Mouse (Mus musculus) hindbrain, embryonic 11.5 days (tissue): ENCODE measurements around the gene Ssbp4. TPM values are rescaled to one million over a fixed set of nuclear protein-coding genes. Genes with fewer than 3 reads are reported as not detected.
"Not testable (repeated sequence)": the region's sequence is repeated elsewhere in the genome, so short reads cannot be mapped to it uniquely, and the experiment has no call there.

Source experiments
- ATAC-seq: fragments of 200-750 bp; cut with Nextera tagmentation; 2 replicates; pipeline ENCODE4 v1.8.0; 2017; ENCODE audit warnings: mild to moderate bottlenecking, moderate TSS enrichment, moderate library complexity; ENCODE audit not compliant: low FRiP score
- DNase-seq: peaks from one replicate; pipeline ENCODE4 v3.0.0-alpha.2; 2015; ENCODE audit warnings: low spot score
- H3K27ac ChIP-seq: fragments of 300-500 bp; sonication (generic); 2 replicates; pipeline ENCODE4 v1.5.1; 2014; ENCODE audit warnings: mild to moderate bottlenecking, low read depth, low read length
- H3K27me3 ChIP-seq: fragments of 300-500 bp; sonication (generic); 2 replicates; pipeline ENCODE4 v1.6.1; 2014; ENCODE audit warnings: mild to moderate bottlenecking, low read length, moderate library complexity, mixed read lengths; ENCODE audit not compliant: control insufficient read depth, insufficient read depth
- H3K36me3 ChIP-seq: fragments of 300-500 bp; sonication (generic); 2 replicates; pipeline ENCODE4 v1.6.1; 2014; ENCODE audit warnings: mild to moderate bottlenecking, low read length, moderate library complexity, mixed read lengths; ENCODE audit not compliant: control insufficient read depth, insufficient read depth
- H3K4me1 ChIP-seq: fragments of 300-500 bp; sonication (generic); replicated peaks from 2 replicates; pipeline ENCODE4 v1.6.1; 2014; ENCODE audit warnings: low read length, mixed read lengths; ENCODE audit not compliant: control insufficient read depth, insufficient read depth
- H3K4me2 ChIP-seq: fragments of 300-500 bp; sonication (generic); replicated peaks from 2 replicates; pipeline ENCODE4 v1.6.1; 2014; ENCODE audit warnings: mild to moderate bottlenecking, low read depth, low read length
- H3K4me3 ChIP-seq: fragments of 300-500 bp; sonication (generic); 2 replicates; pipeline ENCODE4 v1.5.1; 2014; ENCODE audit warnings: low read depth, low read length
- H3K9ac ChIP-seq: fragments of 300-500 bp; sonication (generic); 2 replicates; pipeline ENCODE4 v1.6.1; 2014; ENCODE audit warnings: low read depth, low read length
- H3K9me3 ChIP-seq: fragments of 300-500 bp; sonication (generic); 2 replicates; pipeline ENCODE4 v1.6.1; 2016; ENCODE audit warnings: low read length; ENCODE audit not compliant: control insufficient read depth
- WGBS: fragments of 180-500 bp; shearing (Covaris S2); extraction: QIAGEN DNeasy Blood & Tissue Kit; methylation state at CpG from one replicate; pipeline ENCODE4 v1.1.7; 2014; 5-methylcytosine and 5-hydroxymethylcytosine counted together
- polyA plus RNA-seq: library from polyadenylated mRNA; unstranded; fragments of >200 nt; fragmentation: Nextera tagmentation; extraction: Ambion mirVana; gene quantifications from 2 replicates; pipeline ENCODE4 v1.2.1, GENCODE M21; 2014

Ssbp4 gene
- polyA plus RNA-seq, 1 experiment from 2014 or later, result 126 TPM

DNA sequence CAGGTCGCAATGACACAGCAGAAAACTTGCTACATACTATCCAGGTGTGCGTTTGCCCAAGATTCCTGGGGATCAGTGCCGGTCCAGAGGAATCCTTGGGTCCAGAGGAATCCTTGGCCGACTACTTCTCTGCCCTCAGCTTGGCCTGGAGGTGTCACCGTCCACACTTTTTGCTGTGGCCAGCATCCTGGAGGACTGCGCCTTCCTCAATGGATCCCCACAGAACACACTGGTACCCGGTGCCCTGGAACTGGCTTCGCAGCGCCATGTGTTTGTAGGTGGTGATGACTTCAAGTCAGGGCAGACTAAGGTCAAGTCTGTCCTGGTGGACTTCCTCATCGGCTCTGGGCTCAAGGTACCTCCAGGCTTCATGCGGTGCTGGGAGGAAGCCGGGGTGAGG is 12.9 kb downstream of the Ssbp4 start:
- H3K27ac ChIP-seq, result no peak overlapping the region
- 0 out of 2 replicates have a peak, but pooled peaks cover 2% of the 10 kb centered on the region for H3K36me3 ChIP-seq
- no peak for ATAC-seq
- peaks cover 10% of the 10 kb centered on the region; the same call in 1 of the 2 replicates for H3K27me3 ChIP-seq
- H3K4me3 ChIP-seq, result no peak overlapping the region
- 92% methylated on average over 12 of the region's 12 CpGs for WGBS
- H3K9me3 ChIP-seq, result no peaks in the 10 kb centered on the region
- peaks cover 36% of the 10 kb centered on the region for H3K4me1 ChIP-seq
- H3K4me2 ChIP-seq, result peak overlapping the region; percentile 99; the same call in 1 of the 2 replicates
- no peak for DNase-seq
- no peak overlapping the region for H3K9ac ChIP-seq

DNA sequence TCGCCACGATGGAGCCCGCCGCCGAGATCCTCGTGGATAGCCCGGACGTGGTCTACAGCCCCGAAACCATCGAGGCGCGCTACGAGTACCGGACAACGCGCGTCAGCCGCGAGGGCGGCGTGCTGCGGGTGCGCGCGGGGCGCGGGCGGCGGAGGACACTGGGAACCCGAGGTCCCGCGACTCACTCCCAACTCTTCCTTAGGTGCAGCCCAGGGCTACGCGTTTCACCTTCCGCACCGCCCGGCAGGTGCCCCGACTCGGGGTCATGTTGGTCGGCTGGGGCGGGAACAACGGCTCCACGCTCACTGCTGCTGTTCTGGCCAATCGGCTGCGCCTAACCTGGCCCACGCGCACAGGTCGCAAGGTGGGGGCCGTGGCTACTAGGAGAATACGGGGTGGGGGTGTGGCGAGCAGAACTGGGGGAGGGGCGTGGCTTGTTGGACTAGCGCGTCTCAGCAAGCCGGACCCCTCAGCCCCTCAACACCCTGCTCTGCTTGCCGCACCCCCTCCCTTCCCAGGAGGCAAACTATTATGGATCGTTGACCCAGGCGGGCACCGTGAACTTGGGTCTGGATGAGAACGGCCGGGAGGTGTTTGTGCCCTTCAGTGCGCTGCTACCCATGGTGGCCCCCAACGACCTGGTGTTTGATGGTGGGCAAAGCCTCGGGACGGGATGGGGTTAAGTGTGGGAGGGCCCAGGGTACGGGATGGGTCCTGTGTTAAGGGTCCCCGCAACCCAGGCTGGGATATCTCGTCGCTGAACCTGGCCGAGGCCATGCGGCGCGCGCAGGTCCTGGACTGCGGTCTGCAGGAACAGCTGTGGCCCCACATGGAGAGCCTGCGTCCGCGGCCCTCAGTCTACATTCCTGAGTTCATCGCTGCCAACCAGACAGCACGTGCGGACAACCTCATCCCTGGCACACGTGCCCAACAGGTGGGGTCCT is 13.8 kb downstream of the Ssbp4 start:
- H3K36me3 ChIP-seq, result 0 out of 2 replicates have a peak, but pooled peaks cover 2% of the 10 kb centered on the region
- H3K9me3 ChIP-seq, result no peaks in the 10 kb centered on the region
- H3K9ac ChIP-seq, result peak overlapping the region; percentile 64
- ATAC-seq (peak; percentile 23), DNase-seq (peak; percentile 56)
- WGBS, result 9% methylated on average over 82 of the region's 82 CpGs
- peak overlapping the region; percentile 99 for H3K4me2 ChIP-seq
- H3K27ac ChIP-seq, result peak overlapping the region; percentile 71; the same call in 1 of the 2 replicates
- H3K27me3 ChIP-seq, result peaks cover 10% of the 10 kb centered on the region; the same call in 1 of the 2 replicates
- H3K4me3 ChIP-seq, result peak overlapping the region; percentile 48
- peaks cover 27% of the 10 kb centered on the region for H3K4me1 ChIP-seq

DNA sequence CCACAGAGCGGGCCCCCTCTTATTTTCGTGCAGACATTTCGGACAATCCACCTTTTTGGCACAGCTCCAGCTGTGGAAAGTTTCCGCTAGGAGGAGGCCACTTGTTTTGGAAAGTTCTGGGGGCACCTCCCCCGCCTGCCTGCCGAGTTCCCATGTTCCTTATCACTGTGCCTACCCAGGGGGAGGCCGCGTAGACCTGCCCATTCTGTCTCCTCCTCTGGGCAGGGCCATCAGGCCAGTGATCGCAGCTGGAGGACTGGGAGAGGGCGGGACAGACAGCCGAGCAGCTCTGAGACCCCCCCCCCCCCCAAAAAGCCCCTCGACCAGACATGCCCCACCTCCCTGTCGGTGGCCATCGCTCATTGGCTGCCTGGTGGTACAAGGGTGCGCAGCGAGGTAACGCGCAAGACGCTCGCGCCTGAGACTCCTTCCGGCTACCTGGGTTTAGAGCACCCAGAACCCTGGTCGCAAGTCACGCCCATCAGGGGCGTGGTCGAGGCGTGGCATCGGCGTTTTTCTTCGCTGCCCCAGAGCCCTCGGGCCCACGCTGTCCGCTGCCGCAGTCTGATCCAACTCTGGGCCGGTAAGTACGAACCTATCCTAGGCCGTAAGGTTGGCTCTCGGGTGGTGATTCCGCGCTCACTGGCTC is 14.6 kb downstream of the Ssbp4 start, which contains the start of gene Isyna1:
Gene Isyna1, plus strand, starts transcription at position 413 of the 649 bp plus-strand sequence.
- peak within 1 kb of the TSS; percentile 64 for H3K9ac ChIP-seq
- under 1% methylated on average over 37 of the region's 40 CpGs for WGBS
- peak within 1 kb of the TSS; percentile 99 for H3K4me2 ChIP-seq
- H3K4me1 ChIP-seq, result peaks cover 22% of the 10 kb centered on the region
- 0 out of 2 replicates have a peak, but pooled peaks cover 2% of the 10 kb centered on the region for H3K36me3 ChIP-seq
- ATAC-seq (peak; percentile 78), DNase-seq (peak; percentile 95)
- no peaks in the 10 kb centered on the region for H3K9me3 ChIP-seq
- peak within 1 kb of the TSS; percentile 71 for H3K27ac ChIP-seq
- peak within 1 kb of the TSS; percentile 48 for H3K4me3 ChIP-seq
- H3K27me3 ChIP-seq, result peaks cover 8% of the 10 kb centered on the region; the same call in 1 of the 2 replicates

DNA sequence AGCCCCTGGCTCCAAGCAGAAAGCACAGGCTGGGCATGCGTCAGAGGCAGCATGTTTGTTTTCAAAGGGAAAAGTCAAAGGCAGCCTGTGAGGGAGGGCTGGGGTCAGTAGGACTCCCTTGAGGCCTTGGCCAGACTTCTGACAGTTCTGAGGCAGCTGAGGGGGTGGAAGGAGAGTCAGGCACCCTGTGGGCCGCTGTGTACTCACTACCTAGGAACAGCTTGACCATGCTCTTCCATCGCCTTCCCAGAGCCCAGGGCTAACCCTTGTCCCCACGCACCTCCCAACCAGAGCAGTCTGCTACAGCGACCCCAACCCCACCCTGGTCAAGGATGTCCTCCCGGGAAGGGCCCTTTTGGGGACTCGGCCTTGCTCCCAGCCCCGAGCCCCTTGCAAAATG is 15.5 kb downstream of the Ssbp4 start:
- DNase-seq (no peak), ATAC-seq (no peak)
- Histone ChIP-seq H3K4me2 (no peak overlapping the region), H3K4me1 (peaks cover 14% of the 10 kb centered on the region), H3K36me3 (0 out of 2 replicates have a peak, but pooled peaks cover 2% of the 10 kb centered on the region), H3K27me3 (peaks cover 8% of the 10 kb centered on the region; the same call in 1 of the 2 replicates), H3K9ac (no peak overlapping the region), H3K4me3 (no peak overlapping the region), H3K9me3 (no peaks in the 10 kb centered on the region), H3K27ac (no peak overlapping the region)
- WGBS, result 47% methylated on average over 8 of the region's 8 CpGs

DNA sequence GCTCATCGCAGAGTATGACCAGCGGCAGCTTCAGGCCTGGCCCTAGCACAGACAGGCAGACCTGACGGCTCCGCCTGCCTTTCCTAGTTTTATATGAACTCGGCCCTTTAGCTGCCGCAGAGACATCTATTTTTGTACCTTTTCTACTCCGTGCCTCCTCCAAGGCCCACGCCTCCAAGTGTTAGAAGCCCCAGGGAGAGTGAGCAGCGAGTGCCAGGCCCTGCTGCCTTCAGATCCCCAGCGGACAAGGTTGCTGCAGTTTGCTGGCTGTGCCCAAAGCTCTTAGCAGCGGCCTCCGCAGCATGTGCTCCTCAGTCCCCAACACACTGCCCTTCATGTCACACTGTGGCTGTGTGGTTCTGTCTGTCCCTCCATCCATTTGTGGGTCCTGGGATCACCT is 17.1 kb downstream of the Ssbp4 start:
- Histone ChIP-seq H3K4me2 (no peak overlapping the region), H3K36me3 (no peaks in the 10 kb centered on the region), H3K4me3 (no peak overlapping the region), H3K4me1 (peaks cover 7% of the 10 kb centered on the region), H3K27me3 (peaks cover 2% of the 10 kb centered on the region; the same call in 1 of the 2 replicates), H3K9me3 (no peaks in the 10 kb centered on the region), H3K9ac (no peak overlapping the region), H3K27ac (no peak overlapping the region)
- ATAC-seq (no peak), DNase-seq (no peak)
- WGBS, result 89% methylated on average over 12 of the region's 12 CpGs

DNA sequence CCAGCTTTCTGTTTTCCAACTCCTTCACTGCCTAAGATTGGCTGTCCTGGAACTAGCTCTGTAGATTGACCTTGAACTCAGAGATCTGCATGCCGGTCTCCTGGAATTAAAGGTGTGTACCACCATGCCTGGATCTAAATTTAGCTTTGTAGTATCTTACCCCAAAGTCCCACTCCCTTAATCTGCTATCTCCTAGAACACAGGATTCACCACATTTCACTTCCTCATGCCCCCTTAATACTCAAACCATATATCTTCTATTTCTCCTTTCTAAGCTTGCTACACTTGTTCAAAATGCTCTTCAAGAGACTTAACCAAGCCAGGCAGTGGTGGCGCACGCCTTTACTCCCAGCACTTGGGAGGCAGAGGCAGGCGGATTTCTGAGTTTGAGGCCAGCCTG is 20.7 kb downstream of the Ssbp4 start:
- H3K9me3 ChIP-seq, H3K4me1 ChIP-seq, H3K4me3 ChIP-seq, H3K27ac ChIP-seq, ATAC-seq, H3K36me3 ChIP-seq, H3K9ac ChIP-seq, DNase-seq, H3K27me3 ChIP-seq, H3K4me2 ChIP-seq: not testable (repeated sequence)
- WGBS, result 94% methylated on average over 4 of the region's 4 CpGs

DNA sequence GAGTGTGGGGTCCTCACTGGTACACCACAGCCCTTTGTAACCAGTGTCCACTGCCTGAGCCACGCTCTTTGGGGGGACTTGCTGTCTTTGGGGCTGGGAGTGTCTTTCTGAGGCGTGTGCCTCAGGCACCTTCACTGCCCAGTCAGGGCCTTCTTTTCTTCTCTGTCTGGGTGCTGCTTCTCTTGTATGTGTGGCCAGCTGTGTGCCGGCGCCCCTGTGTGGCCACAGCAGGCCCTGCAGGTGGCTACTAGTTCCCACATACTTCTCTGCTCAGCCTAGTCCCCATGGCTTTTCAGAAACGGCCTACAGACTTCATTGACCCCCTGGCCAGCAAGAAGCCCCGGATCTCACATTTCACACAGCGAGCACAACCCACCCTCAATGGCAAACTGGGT is 23.4 kb downstream of the Ssbp4 start:
- H3K4me1 ChIP-seq, result no peaks in the 10 kb centered on the region
- H3K27ac ChIP-seq, result no peak overlapping the region
- peak; percentile 58; the same call in 1 of the 2 replicates for ATAC-seq
- no peak overlapping the region for H3K4me3 ChIP-seq
- no peaks in the 10 kb centered on the region for H3K27me3 ChIP-seq
- peaks cover 10% of the 10 kb centered on the region for H3K36me3 ChIP-seq
- no peak overlapping the region for H3K4me2 ChIP-seq
- 47% methylated on average over 7 of the region's 7 CpGs for WGBS
- DNase-seq, result peak; percentile 65
- no peak overlapping the region for H3K9ac ChIP-seq
- no peaks in the 10 kb centered on the region for H3K9me3 ChIP-seq

DNA sequence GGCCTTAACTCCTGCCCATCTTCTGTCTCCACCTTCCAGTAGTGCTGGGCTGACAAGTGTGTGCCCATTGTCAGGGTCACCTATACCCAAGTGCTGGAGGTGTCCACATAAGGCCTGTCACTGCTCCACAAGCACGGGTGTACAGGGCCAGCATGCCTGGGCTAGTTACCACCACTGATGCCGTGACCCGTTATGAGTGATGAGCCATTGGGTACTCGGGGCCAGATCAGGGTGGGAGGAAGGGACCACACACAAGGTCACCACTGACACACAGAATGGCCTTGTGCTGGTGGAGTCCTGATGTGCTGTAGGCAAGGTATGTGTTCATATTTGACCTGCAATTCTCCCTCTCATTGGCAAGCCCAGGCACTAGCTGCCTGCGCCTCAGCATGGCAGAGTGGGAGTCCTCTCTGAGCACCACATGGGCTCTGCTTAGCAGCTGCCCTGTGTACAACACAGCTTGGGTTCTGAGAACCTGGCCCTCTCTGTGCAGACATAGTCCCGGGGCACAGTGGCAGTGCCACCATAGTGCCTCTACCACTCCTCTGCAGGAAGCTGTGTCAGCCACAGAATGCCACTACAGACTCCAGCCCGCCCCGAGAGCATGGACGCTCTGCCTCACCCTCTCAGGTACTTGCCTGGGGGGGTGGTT is 23.9 kb downstream of the Ssbp4 start:
- Histone ChIP-seq H3K9me3 (no peaks in the 10 kb centered on the region), H3K27me3 (no peaks in the 10 kb centered on the region), H3K4me1 (no peaks in the 10 kb centered on the region), H3K36me3 (peaks cover 10% of the 10 kb centered on the region), H3K4me3 (no peak overlapping the region), H3K4me2 (no peak overlapping the region), H3K9ac (no peak overlapping the region), H3K27ac (no peak overlapping the region)
- DNase-seq, result no peak
- no peak for ATAC-seq
- 91% methylated on average over 9 of the region's 9 CpGs for WGBS
